Mouse (Mus musculus): ENCODE results near the gene Ccdc73.

Gene Ccdc73

DNA sequence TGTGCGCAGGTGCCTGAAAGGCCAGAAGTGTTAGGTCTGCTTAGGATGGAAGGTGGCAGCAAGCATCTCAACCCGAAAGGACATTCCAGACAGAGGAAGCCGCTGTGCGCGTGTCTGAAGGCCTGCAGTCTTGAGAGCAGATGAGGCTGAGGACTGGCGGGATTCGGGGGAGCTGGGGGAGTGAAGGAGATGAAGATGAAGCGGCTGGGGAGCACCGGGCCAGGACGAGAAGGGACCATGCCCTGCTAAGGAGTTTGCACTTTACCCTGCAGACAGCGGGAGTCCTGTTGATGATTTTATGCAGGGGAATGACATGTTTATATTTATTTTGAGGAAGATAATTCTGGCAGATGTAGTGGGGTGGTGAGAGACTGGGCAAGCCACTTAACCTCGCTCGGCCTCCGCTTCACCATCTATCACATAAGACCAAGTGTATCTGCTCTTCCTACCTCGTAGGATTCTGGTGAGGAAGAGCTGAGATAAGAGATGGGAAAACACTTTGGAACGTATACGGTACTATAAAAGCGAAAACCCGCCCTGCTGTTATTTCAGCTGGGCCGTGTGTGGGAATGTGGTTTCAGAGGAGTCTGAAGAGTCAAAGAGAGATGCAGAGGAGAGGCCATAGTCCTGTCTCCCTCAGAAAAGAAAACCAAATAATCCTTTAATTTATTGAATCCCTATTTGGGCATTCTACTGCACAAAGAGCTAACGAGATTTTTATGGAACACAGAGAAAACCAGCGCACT lies 159.5 kb downstream of the Ccdc73 start:
- no peak for DNase-seq (ENCODE audit: low read depth, low spot score)

DNA sequence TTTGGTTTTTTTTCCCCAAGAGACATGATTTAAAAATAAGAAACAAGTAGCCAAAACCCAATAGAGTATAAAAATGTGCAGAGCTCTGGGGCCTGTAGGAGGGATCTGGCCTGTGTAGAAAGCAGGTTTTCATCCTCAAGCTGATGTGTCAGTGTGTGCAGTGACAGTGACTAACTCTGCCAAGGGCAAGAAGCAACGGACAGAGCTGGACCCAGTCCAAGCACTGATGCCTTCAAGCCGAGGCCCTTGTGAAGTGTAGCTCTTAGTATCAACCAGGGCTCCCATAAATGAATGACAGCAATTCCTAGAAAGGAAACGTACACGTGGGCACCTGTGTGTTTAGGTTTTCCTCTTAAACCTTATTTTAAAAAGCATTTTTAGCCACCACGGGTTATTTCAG lies 161.2 kb downstream of the Ccdc73 start:
- no peak for DNase-seq (ENCODE audit: low read depth, low spot score)

DNA sequence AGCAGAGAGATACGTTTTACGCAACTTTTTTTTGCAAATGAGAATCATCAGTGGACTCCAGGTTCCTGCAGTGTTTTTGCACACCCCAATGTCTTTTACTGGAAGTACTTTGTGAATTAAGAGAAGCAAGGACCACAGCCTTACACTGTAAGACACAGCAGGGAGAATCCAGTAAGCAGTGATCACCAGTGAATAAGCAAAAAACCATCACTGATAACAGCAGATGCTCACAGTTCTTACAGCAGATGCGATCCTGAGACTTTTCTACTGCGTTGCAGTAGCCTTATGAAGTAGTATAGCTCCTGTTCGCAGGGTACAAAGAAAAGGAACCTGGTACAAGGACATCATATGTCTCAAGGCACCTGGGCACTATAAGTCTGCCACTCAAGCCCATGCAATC lies 162.9 kb downstream of the Ccdc73 start:
- no peak for DNase-seq (ENCODE audit: low read depth, low spot score)

DNA sequence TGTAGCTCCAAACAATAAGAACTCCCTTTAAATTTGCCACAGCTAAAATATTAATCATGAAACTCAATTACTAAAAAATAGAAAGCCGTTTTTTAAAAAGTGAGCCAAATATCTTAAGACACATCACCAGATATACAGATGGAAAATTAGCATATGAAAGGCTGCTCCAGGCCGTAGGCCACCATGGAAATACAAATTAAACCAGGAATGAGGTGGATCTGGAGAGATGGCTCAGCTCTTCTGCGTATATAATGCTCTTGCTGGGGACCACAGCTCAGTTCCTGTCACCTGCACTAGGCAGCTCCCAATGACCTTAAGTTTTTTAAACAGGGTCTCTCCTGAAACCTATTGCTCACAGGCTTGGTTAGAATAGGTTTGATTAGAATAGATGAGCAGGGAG lies 166.5 kb downstream of the Ccdc73 start:
- DNase-seq (ENCODE audit: low read depth, low spot score): no peak

DNA sequence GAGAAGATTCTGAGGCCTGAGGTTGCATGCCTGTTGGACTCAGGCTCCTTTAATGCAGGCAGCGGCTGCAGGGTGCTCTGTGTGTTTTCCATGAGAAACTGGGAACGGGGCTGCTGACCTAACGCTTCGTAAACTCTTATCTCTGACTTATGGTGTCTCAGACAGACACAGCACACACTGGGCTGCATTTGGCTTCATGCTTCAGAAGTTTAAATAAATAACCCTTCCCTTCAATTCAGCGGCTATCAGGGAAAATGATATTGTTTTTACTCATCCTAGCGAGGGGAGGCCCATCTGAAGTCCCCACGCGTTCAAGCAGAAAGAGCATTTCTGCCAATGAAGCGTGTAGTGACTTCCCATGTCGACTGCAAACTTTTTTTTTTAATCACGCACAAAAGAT lies 168.4 kb downstream of the Ccdc73 start:
- no peak for DNase-seq (ENCODE audit: low read depth, low spot score)

DNA sequence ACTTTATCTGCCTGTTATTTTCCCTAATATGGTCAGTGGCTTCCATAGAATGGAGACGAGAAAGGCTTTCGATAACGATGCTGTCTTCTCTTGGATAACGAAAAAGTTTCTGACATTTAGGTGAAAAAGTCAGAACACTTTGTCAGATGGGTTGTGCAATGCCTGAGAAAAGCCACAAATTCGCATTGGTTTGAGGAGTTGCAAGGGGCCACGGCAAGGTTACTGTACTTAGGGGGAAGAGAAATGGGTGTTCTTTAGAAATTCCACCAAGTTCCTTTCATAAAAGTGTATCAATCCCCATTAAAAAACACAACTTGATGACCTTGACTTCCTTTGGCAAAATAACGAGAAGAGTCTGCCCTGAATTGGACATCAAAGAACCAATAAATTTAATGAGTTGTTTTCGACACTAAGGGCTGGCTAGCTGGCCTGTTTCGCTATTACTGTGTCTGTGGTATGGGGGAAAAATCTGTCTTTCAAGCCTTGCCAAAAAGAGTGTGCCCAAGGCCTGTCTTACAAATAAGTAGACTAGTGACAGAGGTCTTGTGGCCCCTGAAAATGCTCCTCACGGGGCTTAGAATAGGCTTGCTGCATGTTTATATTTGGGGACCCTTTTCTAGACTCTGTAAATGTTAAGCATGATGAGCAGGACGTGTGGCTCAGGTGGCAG lies 168.9 kb downstream of the Ccdc73 start:
- no peak for DNase-seq (ENCODE audit: low read depth, low spot score)

DNA sequence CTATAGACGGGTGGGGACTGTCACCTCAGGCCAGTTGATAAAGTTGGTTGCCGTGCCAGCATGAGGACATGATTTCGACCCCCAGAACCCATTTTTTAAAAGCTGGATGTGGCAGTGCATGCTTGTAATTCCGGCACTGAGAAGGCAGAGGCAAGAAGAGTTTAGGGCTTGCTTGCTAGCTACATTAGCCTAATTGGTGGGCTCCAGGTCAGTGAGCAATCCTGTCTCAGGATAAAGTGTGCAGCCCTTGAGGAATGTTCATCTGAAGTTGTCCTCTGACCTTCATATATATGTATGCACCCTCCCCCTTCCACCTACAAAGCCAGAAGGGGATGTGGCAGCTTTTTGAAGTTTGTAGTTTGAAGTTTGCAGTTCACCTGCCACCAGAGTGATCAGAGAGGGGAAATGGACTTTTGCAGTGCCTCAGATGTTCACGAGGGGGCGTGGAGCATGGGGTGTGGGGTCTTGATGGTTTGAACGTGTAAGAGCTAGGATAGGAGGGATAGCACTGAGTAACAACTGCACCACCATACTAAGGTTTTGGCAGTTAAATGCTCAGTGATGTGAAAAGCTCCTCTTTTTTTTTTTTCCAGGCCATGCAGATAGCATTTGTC lies 170.5 kb downstream of the Ccdc73 start:
- no peak for DNase-seq (ENCODE audit: low read depth, low spot score)

DNA sequence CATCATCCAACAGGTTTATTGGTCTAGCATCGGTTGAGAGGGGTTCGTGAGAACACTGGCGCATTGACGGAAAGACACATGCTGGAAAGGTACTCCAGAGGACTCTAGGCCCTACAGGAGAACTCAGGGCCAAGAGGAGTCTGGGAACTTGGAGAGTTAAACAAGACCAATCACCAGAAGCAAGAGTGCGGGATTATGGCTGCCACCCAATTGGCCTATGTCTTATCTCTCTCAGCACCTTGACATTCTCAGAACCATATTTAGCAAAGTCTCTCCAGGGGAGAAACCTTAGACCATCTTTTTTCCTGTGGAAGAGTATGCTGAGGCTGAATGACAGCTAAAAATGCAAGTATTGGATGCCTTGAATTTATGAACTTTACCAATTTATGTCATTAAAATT lies 171.3 kb downstream of the Ccdc73 start:
- no peak for DNase-seq (ENCODE audit: low read depth, low spot score)

DNA sequence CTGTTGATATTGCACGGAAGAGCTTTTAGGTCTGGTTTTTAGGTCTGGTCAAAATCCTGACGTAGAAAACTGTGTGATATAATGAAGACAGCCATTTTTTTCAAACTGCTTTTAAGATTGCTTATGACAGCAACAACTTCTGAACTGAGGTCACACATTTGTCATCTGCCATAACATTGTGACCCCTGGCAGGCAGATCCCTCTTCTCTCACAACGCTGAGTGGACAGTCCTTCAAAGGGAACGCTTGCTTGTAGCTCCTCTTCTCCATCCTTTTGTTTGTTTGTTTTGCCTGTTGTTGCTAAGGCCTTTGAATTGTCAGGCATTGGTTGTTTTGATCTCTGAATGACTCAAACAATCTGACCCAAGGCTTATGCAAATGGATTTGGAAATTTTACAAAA lies 173.3 kb downstream of the Ccdc73 start:
- no peak for DNase-seq (ENCODE audit: low read depth, low spot score)

DNA sequence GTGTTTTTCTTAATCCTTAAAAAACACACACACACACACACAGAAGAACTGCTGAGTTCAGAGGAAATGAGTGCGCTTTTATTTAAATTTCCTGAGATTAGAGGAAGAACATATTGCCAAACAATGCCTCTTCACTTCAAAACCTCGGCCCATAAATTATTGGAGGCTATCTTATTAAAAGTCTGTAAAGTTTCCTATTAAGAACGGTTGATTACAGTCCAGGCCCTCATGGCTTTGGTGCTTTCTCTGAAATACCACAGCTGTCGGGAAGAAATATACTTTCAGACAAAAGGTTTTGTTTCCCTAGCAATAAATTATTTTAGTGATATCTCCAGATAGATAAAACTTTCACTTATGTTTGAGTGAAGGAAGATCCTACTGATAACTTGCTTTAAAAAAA lies 175.5 kb downstream of the Ccdc73 start:
- no peak for DNase-seq (ENCODE audit: low read depth, low spot score)

DNA sequence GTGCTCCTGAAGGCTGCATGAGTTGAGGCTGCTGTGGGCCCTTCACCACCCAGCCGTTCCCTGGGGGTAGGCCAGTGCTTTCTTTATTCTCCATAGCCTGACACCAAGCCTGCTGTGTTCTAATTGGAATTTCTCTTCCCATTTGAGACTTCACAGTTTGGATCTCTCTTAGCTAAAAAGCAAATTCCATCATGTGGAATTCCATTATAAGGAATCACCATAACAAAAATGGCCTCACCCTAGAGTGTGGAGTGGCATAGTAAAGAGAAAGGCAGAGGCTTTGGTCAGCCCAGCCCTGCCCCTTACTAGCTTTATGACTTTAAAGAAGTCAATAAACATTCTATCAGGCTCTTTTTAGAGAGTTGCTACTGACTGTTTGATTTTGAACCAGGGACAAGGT lies 180.7 kb downstream of the Ccdc73 start:
- no peak for DNase-seq (ENCODE audit: low read depth, low spot score)

DNA sequence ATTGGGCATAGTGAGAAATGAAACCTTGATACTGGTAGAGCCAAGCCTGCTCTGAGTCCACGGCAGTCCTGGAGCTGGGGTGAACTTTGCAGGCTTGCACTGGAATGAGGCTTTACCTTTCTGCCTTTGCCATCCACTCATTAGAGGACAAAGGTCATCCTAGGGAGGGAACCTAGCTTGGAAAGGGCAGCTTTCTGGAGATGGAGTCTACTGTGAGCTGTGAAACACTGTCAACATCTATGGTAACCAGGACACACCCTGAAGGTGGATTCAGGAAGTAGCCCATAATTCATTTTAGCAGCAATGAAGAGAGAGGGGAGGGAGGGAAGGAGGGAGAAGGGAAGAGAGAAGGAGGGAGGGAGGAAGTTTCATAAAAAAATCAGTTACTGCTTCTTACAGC lies 187.9 kb downstream of the Ccdc73 start:
- no peak for DNase-seq (ENCODE audit: low read depth, low spot score)

DNA sequence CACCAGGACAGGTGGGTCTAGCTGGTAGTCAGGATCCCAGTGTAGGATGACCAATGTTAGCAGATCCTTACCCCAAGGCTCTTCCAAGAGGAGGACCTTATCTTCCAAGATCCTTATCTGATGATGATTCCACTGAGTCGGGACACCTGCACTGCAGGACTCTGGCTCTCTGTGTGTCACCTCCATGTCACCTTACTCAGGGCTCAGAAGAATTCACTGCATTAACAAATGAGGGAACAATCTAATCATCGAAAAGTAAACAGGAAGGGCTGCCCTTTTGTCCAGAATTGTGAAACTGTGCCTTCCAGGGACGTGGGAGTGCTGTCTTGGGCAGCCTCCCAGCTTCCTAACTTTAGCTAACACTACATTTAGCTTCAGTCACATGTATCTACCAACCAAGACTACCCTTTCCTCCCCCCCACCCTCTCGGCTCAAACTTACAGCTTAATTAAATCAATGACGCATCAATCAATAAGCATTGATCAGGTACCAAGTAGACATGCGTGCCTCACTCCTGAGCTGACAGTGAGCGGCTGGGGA lies 191.0 kb downstream of the Ccdc73 start:
- DNase-seq (ENCODE audit: low read depth, low spot score): no peak

DNA sequence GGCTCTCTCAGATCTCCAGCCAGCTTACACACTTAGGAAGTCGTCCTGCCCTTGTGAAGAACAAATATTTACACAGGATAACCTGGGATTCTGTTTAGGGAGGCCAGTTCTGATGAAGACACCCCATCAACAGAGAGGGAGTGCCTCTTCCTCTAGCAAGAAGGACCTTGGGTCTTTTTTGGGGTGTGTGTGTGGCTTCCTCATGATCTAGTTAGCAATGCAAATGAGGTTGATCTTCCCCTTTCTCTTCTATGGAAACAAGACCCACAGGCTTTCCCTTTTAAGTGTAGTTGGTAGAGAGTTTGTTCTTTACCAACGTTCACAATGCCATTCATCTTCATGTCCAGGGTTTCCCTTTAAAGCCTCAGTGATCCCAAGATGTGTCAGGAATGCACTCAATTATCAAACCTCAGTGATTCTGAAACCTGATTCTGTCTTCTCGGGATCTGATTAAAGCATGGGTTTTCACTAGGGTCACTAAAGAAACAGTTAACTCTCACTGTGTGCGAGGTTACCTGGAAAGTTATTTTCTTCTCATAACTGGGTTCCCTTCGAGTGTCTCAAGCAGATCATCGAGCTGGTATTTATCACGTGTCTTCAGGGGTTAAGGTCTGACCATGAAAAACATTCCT lies 195.3 kb downstream of the Ccdc73 start:
- no peak for DNase-seq (ENCODE audit: low read depth, low spot score)
